Mouse (Mus musculus) ES-E14 (cell line): Measurements from ENCODE around the gene Mtx1. TPM values are rescaled to one million over a fixed set of nuclear protein-coding genes. Genes with fewer than 3 reads are reported as not detected.

Experiments used
- DNase-seq: peaks from one replicate; pipeline ENCODE4 v3.0.0-alpha.2; 2013; ENCODE audit warnings: low read depth, low spot score
- H3K27ac ChIP-seq: 2 replicates; pipeline ENCODE4 v1.5.1; 2012; ENCODE audit warnings: low read depth, mild to moderate bottlenecking, low read length, moderate library complexity, mixed read lengths; ENCODE audit not compliant: poor library complexity, insufficient read depth, severe bottlenecking
- H3K36me3 ChIP-seq: 2 replicates; pipeline ENCODE4 v1.6.1; 2012; ENCODE audit warnings: mild to moderate bottlenecking, low read length, moderate library complexity, mixed read lengths; ENCODE audit not compliant: control insufficient read depth, poor library complexity, insufficient read depth, severe bottlenecking
- H3K4me1 ChIP-seq, 2 experiments: fragments of 150-350 bp in 1 of 2; sonication (generic) in 1 of 2; 2 replicates each; pipeline ENCODE4 v1.6.1; 2012; ENCODE audit warnings: low read length in 2 of 2, mild to moderate bottlenecking in 1 of 2, mixed read lengths in 1 of 2; ENCODE audit not compliant: control insufficient read depth in 2 of 2, insufficient read depth in 2 of 2, poor library complexity in 1 of 2
- H3K4me3 ChIP-seq, 2 experiments: fragments of 150-350 bp in 1 of 2; sonication (generic) in 1 of 2; 2 replicates each; pipeline ENCODE4 v1.5.1; 2012; ENCODE audit warnings: low read length in 2 of 2, low read depth in 1 of 2, mild to moderate bottlenecking in 1 of 2, mixed read lengths in 1 of 2; ENCODE audit not compliant: insufficient read depth in 1 of 2, poor library complexity in 1 of 2, severe bottlenecking in 1 of 2
- H3K9ac ChIP-seq: 2 replicates; pipeline ENCODE4 v1.6.1; 2012; ENCODE audit warnings: low read depth, mild to moderate bottlenecking, low read length, mixed read lengths; ENCODE audit not compliant: poor library complexity, insufficient read depth, severe bottlenecking
- H3K9me3 ChIP-seq: fragments of 150-350 bp; sonication (generic); 2 replicates; pipeline ENCODE4 v1.6.1; 2012; ENCODE audit warnings: low read depth, mild to moderate bottlenecking, low read length; ENCODE audit not compliant: control insufficient read depth, insufficient read depth
- CHD2 ChIP-seq: IDR thresholded peaks from 2 replicates; pipeline ENCODE4 v1.6.1; 2014; ENCODE audit warnings: mild to moderate bottlenecking, low read depth, low read length, inconsistent platforms
- HCFC1 ChIP-seq: IDR thresholded peaks from 2 replicates; pipeline ENCODE4 v1.6.1; 2012; ENCODE audit warnings: low read length, inconsistent platforms, borderline replicate concordance; ENCODE audit not compliant: insufficient read depth
- MAFK ChIP-seq: IDR thresholded peaks from 2 replicates; pipeline ENCODE4 v1.6.1; 2014; ENCODE audit warnings: mild to moderate bottlenecking, low read depth, low read length, inconsistent platforms; ENCODE audit not compliant: insufficient read depth
- ZC3H11A ChIP-seq: IDR thresholded peaks from 2 replicates; pipeline ENCODE4 v1.6.1; 2012; ENCODE audit warnings: low read depth, mild to moderate bottlenecking, inconsistent platforms, low read length, borderline replicate concordance
- ZNF384 ChIP-seq: IDR thresholded peaks from 2 replicates; pipeline ENCODE4 v1.6.1; 2012; ENCODE audit warnings: low read depth, low read length, inconsistent platforms
- in situ Hi-C, 2 experiments: fragments of 600-800 bp; cut with MboI; formaldehyde crosslinking; loops; one replicate each; pipeline ENCODE4 v1.15.1; 2025; ENCODE audit warnings: low sequenced_read_pairs in 2 of 2, inconsistent platforms in 1 of 2; ENCODE audit not compliant: unreplicated experiment in 2 of 2
- total RNA-seq: library from RNA; depleted of rRNA; stranded (reverse); fragments of 300-350 nt; gene quantifications from 2 replicates; pipeline ENCODE4 v1.2.3, GENCODE M21; 2012

Mtx1 gene
- total RNA-seq, 1 experiment, result 251 TPM

DNA sequence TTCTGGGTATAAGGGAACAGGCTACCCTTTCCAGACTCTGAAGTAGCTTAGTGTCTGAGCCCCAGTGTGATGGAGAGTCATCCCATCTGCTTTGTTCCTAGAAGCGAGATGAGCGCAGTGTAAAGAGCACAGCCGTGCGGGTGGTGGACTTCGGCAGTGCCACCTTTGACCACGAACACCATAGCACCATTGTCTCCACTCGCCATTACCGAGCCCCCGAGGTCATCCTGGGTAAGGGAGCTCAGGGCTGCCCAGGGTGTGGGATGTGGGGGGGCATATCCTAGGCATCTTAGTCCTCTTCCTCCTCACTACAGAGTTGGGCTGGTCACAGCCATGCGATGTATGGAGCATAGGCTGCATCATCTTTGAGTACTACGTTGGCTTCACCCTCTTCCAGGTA, 52.0 kb downstream of the Mtx1 start:
- in situ Hi-C loops, result no loop called here
- H3K36me3 ChIP-seq, result peaks cover 58% of the 10 kb centered on the region
- H3K9ac ChIP-seq, result no peak overlapping the region
- H3K4me1 ChIP-seq, result peaks cover 4% of the 10 kb centered on the region in 2 experiments; a peak in 2 of 4 replicates
- no peak for TF ChIP-seq HCFC1
- TF ChIP-seq ZNF384, result no peak
- no peak for TF ChIP-seq ZC3H11A
- TF ChIP-seq CHD2, result no peak
- no peak for TF ChIP-seq MAFK
- no peak overlapping the region for H3K27ac ChIP-seq
- DNase-seq, result no peak
- no peak overlapping the region for H3K4me3 ChIP-seq
- no peaks in the 10 kb centered on the region for H3K9me3 ChIP-seq

DNA sequence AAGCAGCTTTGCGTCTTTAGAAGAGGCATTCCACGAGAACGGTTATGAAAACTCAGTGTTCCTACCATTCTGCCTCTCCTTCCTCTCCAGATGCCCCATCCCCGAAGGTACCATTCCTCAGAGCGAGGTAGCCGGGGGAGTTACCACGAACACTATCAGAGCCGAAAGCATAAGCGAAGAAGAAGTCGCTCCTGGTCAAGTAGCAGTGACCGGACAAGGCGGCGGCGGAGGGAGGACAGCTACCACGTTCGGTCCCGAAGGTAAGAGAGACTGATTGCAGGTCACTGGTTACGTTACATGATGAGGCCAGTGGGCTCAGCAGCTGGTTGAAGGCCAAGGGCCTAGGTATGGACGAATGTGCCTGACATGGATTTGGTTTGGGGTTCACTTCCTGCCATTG, 59.9 kb downstream of the Mtx1 start:
- in situ Hi-C loops, result no loop called here
- Histone ChIP-seq H3K9ac (no peak overlapping the region), H3K4me3 (no peak overlapping the region), H3K4me1 (peaks cover 5% of the 10 kb centered on the region in 2 experiments; a peak in 2 of 4 replicates), H3K36me3 (peaks cover 40% of the 10 kb centered on the region), H3K9me3 (no peaks in the 10 kb centered on the region), H3K27ac (no peak overlapping the region)
- DNase-seq, result no peak
- TF ChIP-seq ZC3H11A (no peak), HCFC1 (no peak), CHD2 (no peak), ZNF384 (no peak), MAFK (no peak)

DNA sequence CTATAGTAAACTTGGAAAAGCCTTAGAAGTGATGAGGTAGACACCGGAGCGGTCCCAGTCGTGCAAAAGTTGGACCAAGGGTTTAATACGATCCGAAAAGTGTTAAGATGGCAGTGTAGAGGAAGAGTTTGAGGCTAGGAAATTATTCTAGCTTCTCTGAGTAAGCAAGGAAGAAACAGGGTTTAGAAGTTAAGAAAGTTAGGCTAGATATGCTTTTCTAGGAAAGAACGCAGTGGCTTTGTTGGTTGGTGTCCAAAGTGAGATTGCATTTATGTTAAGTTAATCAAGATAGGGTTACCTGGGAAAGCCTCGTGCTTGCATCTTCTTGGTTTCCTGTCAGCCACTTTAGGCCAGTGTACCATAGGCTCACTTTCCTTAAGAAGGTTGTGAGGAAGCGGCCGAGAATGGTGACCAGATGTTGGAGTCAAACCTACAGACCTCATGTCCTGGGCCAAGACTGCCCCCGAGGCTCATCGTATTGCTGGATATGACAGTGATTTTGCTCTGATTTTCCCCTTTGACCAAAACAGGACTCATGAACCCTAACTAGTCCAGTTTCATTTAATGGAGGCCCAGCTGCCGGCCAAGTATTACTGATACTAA, 61.5 kb downstream of the Mtx1 start:
- Histone ChIP-seq H3K4me3 (peak overlapping the region; percentile 99), H3K9ac (peak overlapping the region; percentile 97), H3K36me3 (peaks cover 31% of the 10 kb centered on the region), H3K9me3 (no peaks in the 10 kb centered on the region), H3K4me1 (peaks cover 5% of the 10 kb centered on the region in 2 experiments; a peak in 2 of 4 replicates), H3K27ac (peak overlapping the region; percentile 88)
- in situ Hi-C loops, result no loop called here
- no peak for TF ChIP-seq CHD2
- TF ChIP-seq ZNF384, result no peak
- no peak for TF ChIP-seq HCFC1
- no peak for TF ChIP-seq ZC3H11A
- TF ChIP-seq MAFK, result no peak
- no peak for DNase-seq

DNA sequence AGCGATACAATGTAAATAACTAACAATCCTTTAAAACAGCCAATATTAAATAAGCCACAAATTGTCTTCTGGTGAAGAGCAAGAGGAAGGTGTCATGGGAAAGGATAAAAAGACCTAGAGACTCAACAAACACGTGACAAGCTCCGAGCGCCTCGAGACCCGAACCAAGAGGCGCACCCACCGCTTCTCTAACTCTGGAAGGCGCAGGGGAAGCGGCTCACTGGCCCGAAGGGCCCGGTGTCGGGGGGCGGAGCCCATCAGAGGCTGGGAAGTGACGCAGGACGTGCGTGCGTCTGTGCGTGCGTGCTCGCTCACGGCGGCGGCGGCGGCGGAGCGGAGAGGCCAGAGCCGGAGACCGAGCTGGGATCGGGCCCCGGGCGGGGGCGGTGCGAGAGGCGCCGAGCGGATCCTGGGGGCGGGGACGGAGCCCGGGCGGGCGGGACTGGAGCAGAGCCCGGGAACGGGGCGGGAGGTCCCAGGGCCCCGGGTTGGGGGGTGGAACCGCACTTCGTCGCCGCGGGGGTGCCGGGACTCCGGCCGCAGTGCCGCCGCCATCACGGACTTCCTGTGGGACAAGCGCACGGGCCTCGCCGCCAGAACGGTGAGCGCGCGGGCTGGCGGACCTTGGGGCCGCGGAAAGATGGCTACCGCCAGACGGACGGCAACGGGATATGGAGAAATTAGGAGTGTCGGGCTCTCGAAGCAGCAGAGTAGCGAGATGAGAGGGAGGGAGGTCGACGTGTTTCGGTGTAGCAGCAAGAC, 62.2 kb downstream of the Mtx1 start, which contains the start of gene Clk2:
Clk2 (plus strand) TSS at position 290 of the 762 bp plus-strand sequence.
- no peaks in the 10 kb centered on the region for H3K9me3 ChIP-seq
- H3K4me1 ChIP-seq, result peaks cover 5% of the 10 kb centered on the region in 2 experiments; a peak in 2 of 4 replicates
- peak within 1 kb of the TSS; percentile 88 for H3K27ac ChIP-seq
- peak; percentile 52; the same call in 1 of the 2 replicates for TF ChIP-seq HCFC1
- TF ChIP-seq ZC3H11A, result no peak
- H3K36me3 ChIP-seq, result peaks cover 25% of the 10 kb centered on the region
- peak within 1 kb of the TSS; percentile 97 for H3K9ac ChIP-seq
- in situ Hi-C loops, result no loop called here
- peak; percentile 93 for DNase-seq
- H3K4me3 ChIP-seq, result peak within 1 kb of the TSS; percentile 99
